Mouse (Mus musculus) thymus, adult 2 months (tissue): ENCODE data around the gene Ankfn1. TPM values are rescaled to one million over a fixed set of nuclear protein-coding genes. Genes with fewer than 3 reads are reported as not detected.

ENCODE experiments used
- DNase-seq: peaks from one replicate; pipeline ENCODE4 v3.0.0; 2021
- H3K27ac ChIP-seq: fragments of 200-500 bp; 2 replicates; pipeline ENCODE4 v1.5.1; 2012; ENCODE audit warnings: low read length, control low read depth; ENCODE audit not compliant: control insufficient read depth, insufficient read depth
- H3K27me3 ChIP-seq: fragments of 200-500 bp; 2 replicates; pipeline ENCODE4 v1.6.1; 2012; ENCODE audit warnings: mild to moderate bottlenecking, low read length, moderate library complexity, mixed read lengths; ENCODE audit not compliant: control insufficient read depth, insufficient read depth
- H3K36me3 ChIP-seq: fragments of 200-500 bp; 2 replicates; pipeline ENCODE4 v1.6.1; 2012; ENCODE audit warnings: mild to moderate bottlenecking, low read length, moderate library complexity; ENCODE audit not compliant: control insufficient read depth, insufficient read depth
- H3K4me1 ChIP-seq: fragments of 200-500 bp; replicated peaks from 2 replicates; pipeline ENCODE4 v1.6.1; 2012; ENCODE audit warnings: low read length; ENCODE audit not compliant: control insufficient read depth, insufficient read depth
- H3K4me3 ChIP-seq: fragments of 200-500 bp; 2 replicates; pipeline ENCODE4 v1.5.1; 2012; ENCODE audit warnings: mild to moderate bottlenecking, low read length, control low read depth, moderate library complexity; ENCODE audit not compliant: control insufficient read depth, insufficient read depth
- CTCF ChIP-seq: fragments of 200-500 bp; IDR thresholded peaks from 2 replicates; pipeline ENCODE4 v1.5.1; 2012; ENCODE audit warnings: mild to moderate bottlenecking, control low read depth, low read length, moderate library complexity, borderline replicate concordance; ENCODE audit not compliant: control insufficient read depth, poor library complexity, insufficient read depth; ENCODE audit errors: extremely low read depth
- POLR2A ChIP-seq: fragments of 200-500 bp; IDR thresholded peaks from 2 replicates; pipeline ENCODE4 v1.6.1; 2012; ENCODE audit warnings: mild to moderate bottlenecking, low read length, control low read depth, moderate library complexity; ENCODE audit not compliant: control insufficient read depth, poor library complexity, insufficient read depth; ENCODE audit errors: extremely low read depth
- WGBS: fragments of 180-500 bp; shearing (Covaris S2); methylation state at CpG from one replicate; pipeline ENCODE4 v1.1.7; 2018; 5-methylcytosine and 5-hydroxymethylcytosine counted together
- polyA plus RNA-seq: library from polyadenylated mRNA; depleted of rRNA; stranded (reverse); fragments of >200 nt; gene quantifications from 2 replicates; pipeline ENCODE4 v1.2.3, GENCODE M21; 2012

Ankfn1 gene
- polyA plus RNA-seq, 1 experiment: 0.07 TPM

- H3K27me3 ChIP-seq: no peaks in the 10 kb centered on the region
- H3K36me3 ChIP-seq: no peaks in the 10 kb centered on the region
- TF ChIP-seq POLR2A (no peak), CTCF (no peak)
- H3K27ac ChIP-seq: no peak overlapping the region
- WGBS: 83% methylated on average over 11 of the region's 11 CpGs
- no peak for DNase-seq
- H3K4me3 ChIP-seq: no peak overlapping the region
- H3K4me1 ChIP-seq: no peaks in the 10 kb centered on the region
Observed at GRCm38 (mm10) chr11:89569391-89570145, 207.9 kb downstream of the Ankfn1 start.

DNA sequence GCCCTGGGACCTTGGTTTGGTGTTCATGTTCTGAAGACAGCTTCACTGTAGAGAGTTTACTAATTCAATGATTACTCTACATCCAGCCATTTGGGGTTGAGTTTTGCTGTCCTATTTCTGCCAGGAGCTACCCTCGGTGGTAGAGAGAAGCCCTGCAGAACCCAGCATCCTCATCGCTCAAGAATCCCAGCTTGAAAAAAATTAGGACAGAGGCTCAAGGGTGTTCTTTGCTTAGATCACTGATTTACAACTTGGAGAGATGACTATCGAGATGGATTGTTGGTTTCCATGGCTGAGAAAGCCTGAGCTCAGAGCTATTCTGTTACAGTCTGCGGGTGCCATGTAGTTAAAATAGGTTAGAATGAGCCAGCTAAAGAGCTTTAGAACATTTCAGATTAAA is 209.2 kb downstream of the Ankfn1 start:
- TF ChIP-seq CTCF: no peak
- no peak for TF ChIP-seq POLR2A
- Histone ChIP-seq H3K4me1 (no peaks in the 10 kb centered on the region), H3K4me3 (no peak overlapping the region), H3K27ac (no peak overlapping the region), H3K27me3 (no peaks in the 10 kb centered on the region), H3K36me3 (no peaks in the 10 kb centered on the region)
- WGBS: 92% methylated on average over 4 of the region's 4 CpGs
- no peak for DNase-seq

GRCm38 (mm10) chr11:89551441-89551840 is 226.0 kb downstream of the Ankfn1 start:
- Histone ChIP-seq H3K36me3 (no peaks in the 10 kb centered on the region), H3K4me3 (no peak overlapping the region), H3K27me3 (no peaks in the 10 kb centered on the region), H3K4me1 (no peaks in the 10 kb centered on the region), H3K27ac (no peak overlapping the region)
- DNase-seq: no peak
- no peak for TF ChIP-seq POLR2A
- no peak for TF ChIP-seq CTCF
- whole genome bisulfite sequencing: 95% methylated on average over 11 of the region's 11 CpGs

- Histone ChIP-seq H3K27me3 (no peaks in the 10 kb centered on the region), H3K4me1 (no peaks in the 10 kb centered on the region), H3K36me3 (no peaks in the 10 kb centered on the region), H3K4me3 (no peak overlapping the region), H3K27ac (no peak overlapping the region)
- WGBS: 77% methylated on average over 3 of the region's 3 CpGs
- TF ChIP-seq POLR2A: no peak
- no peak for TF ChIP-seq CTCF
- DNase-seq: no peak
Observed at GRCm38 (mm10) chr11:89550921-89551320, 226.5 kb downstream of the Ankfn1 start.

DNA sequence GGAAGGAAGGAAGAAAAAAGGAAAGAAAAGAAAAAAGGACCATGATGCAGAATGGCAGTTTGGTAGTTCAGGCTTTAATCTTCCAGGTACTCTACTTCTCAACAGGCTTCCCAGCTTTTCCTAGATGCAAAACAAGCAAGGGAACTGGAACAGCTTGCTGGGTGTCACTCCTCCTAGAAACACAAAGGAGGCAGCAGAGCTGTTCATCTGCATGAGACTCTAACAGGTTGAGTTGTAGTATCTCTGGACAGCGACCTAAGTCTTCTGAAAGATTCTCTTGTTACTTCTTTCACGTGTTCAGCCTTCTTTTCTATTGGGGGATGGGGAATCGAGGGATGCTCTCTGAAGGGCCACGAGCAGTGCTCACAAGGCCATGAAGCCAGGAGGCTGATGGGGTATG is 228.7 kb downstream of the Ankfn1 start:
- H3K27me3 ChIP-seq: no peaks in the 10 kb centered on the region
- H3K36me3 ChIP-seq: no peaks in the 10 kb centered on the region
- TF ChIP-seq POLR2A (no peak), CTCF (no peak)
- H3K27ac ChIP-seq: no peak overlapping the region
- H3K4me1 ChIP-seq: no peaks in the 10 kb centered on the region
- 53% methylated on average over 4 of the region's 4 CpGs for WGBS
- DNase-seq: no peak
- H3K4me3 ChIP-seq: no peak overlapping the region

GRCm38 (mm10) chr11:89546164-89546563 is 231.3 kb downstream of the Ankfn1 start:
- no peak for TF ChIP-seq CTCF
- TF ChIP-seq POLR2A: no peak
- H3K27me3 ChIP-seq: no peaks in the 10 kb centered on the region
- 45% methylated on average over 7 of the region's 7 CpGs for WGBS
- no peaks in the 10 kb centered on the region for H3K4me1 ChIP-seq
- no peak overlapping the region for H3K27ac ChIP-seq
- no peaks in the 10 kb centered on the region for H3K36me3 ChIP-seq
- no peak overlapping the region for H3K4me3 ChIP-seq
- no peak for DNase-seq
